Mouse (Mus musculus) cortical plate, adult 2 months (tissue): ENCODE measurements around the gene Tfrc.

Source experiments
- CTCF ChIP-seq: fragments of 200-500 bp; IDR thresholded peaks from 2 replicates; pipeline ENCODE4 v1.5.1; 2011; ENCODE audit warnings: mild to moderate bottlenecking, control low read depth, low read length; ENCODE audit not compliant: insufficient read depth; ENCODE audit errors: extremely low read depth
- POLR2A ChIP-seq: fragments of 200-500 bp; IDR thresholded peaks from 2 replicates; pipeline ENCODE4 v1.6.1; 2011; ENCODE audit warnings: mild to moderate bottlenecking, low read length, control low read depth; ENCODE audit not compliant: insufficient read depth; ENCODE audit errors: extremely low read depth

DNA sequence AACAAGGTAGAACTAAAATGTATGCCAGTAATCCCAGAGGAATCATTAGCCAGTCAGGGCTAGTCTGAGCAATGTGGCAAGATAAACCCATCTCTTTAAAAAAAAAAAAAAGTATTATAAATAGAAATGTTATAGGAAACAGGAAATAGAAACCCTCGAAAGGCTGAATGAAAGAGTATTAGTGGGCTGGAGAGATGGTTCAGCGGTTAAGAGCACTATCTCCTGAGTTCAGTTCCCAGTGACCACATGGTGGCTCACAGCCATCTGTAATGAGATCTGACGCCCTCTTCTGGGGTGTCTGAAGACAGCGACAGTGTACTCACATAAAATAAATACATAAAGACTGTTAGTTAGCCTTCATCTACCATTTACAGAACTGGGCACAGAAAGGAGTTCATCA is 5.3 kb downstream of the Tfrc start:
- TF ChIP-seq CTCF: no peak
- TF ChIP-seq POLR2A: no peak
